Mouse (Mus musculus): ENCODE measurements around the gene Onecut3.

GRCm38 (mm10) chr10:80553997-80554396, 59.4 kb downstream of the Onecut3 start:
- TF ChIP-seq CTCF (IDR thresholded peaks at IDR 0.05; ENCODE audit: insufficient read depth, low read depth, low read length), result no peak
- no peak for TF ChIP-seq POLR2A (IDR thresholded peaks at IDR 0.05; ENCODE audit: insufficient read depth, low read depth, low read length)

Data from olfactory bulb, adult 2 months (tissue).